Mouse (Mus musculus): ENCODE measurements around the gene Aip. TPM values are rescaled to one million over a fixed set of nuclear protein-coding genes. Genes with fewer than 3 reads are reported as not detected.

The Aip gene
- polyA plus RNA-seq (2015; fragmentation: Nextera tagmentation; extraction: Ambion mirVana) = 115 and 120 TPM in 2 replicates

DNA sequence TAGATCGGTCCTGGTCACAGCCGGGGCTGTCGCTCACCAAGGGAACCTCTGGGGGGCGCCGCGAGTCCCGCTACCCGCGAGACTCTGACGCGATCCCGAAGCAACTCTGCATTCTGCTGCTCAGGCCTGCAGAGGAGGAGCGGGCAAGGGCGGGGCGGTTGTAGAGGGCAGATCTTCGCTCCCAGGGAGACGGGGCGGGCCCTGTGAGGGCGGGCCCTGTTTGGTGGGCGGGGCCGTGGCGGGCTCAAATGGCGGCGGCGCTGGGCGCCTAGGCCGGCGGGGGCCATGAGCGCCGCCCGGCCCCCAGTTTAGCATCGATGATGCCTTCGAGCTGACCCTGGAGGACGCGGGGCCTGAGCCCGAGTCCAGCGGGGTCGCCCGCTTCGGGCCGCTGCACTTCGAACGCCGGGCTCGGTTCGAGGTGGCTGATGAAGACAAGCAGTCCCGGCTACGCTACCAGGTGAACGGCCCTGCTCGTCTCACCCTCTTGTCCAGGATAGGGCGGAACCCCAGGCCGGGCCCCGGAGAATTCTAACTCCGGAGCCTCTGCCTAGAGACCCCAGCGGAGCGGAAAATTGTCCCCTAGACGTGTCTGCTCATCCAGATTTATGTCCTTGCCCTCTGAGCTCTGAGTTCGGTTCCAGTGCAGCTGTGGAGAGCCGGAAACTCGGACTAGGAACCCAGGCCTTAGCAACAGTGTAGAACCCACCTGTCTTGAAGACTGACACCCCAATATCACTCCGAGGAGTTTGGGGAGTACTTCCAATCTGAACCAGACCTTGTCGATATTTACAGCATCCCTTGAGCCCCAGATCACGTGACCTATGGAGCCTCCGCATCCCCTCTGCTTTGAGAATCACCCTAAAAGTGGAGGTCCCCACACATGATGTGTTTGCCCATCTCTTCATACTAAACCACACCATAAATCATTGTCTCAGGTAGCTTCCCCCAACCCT is at the start of gene Aip:
Gene Aip (minus strand): TSS at position 118 of the 956 bp plus-strand sequence.
- WGBS = under 1% methylated on average over 58 of the region's 64 CpGs
- peak within 1 kb of the TSS; percentile 62 for H3K4me2 ChIP-seq (replicated peaks; ENCODE audit: low read depth, low read length)
- H3K9ac ChIP-seq (replicated peaks; ENCODE audit: low read length) = peak within 1 kb of the TSS; percentile 87
- peaks cover 16% of the 10 kb centered on the region for H3K36me3 ChIP-seq (ENCODE audit: insufficient read depth, low read length)
- H3K27ac ChIP-seq (ENCODE audit: low read length) = peak within 1 kb of the TSS; percentile 57
- H3K4me1 ChIP-seq (ENCODE audit: insufficient read depth, low read length) = peaks cover 20% of the 10 kb centered on the region
- no peaks in the 10 kb centered on the region for H3K9me3 ChIP-seq (ENCODE audit: low read length)
- no peaks in the 10 kb centered on the region for H3K27me3 ChIP-seq (ENCODE audit: insufficient read depth, low read length)
- H3K4me3 ChIP-seq (ENCODE audit: low read length) = peak within 1 kb of the TSS; percentile 70
- ATAC-seq (ENCODE audit: low FRiP score, low TSS enrichment) = peak; percentile 96

DNA sequence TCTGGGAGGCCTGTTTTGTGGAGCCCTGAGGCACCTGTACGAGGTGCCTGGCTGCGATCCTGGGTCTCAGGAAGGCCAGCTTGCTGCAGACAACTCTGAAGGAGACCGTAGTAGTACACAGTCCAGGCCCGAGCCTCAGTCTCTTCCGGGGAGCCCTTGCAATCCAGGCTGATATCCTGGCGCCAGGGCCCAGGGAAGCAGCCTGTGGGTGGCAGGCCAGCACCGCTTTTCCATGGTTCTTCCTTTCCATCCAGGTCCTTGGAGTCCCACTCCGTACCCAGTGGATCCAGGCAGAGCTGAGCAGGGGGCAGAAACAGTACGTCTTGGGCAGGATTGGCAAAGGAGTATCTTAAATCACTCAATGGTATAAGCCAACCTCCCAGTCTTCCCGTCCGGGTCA is 47.3 kb upstream of the Aip start:
- H3K9me3 ChIP-seq (ENCODE audit: low read length) = no peaks in the 10 kb centered on the region
- WGBS = 57% methylated on average over 11 of the region's 11 CpGs
- H3K9ac ChIP-seq (replicated peaks; ENCODE audit: low read length) = peak overlapping the region; percentile 32; the same call in 1 of the 2 replicates
- H3K4me1 ChIP-seq (ENCODE audit: insufficient read depth, low read length) = peaks cover 40% of the 10 kb centered on the region
- no peak overlapping the region for H3K4me2 ChIP-seq (replicated peaks; ENCODE audit: low read depth, low read length)
- H3K4me3 ChIP-seq (ENCODE audit: low read length) = no peak overlapping the region
- H3K27ac ChIP-seq (ENCODE audit: low read length) = no peak overlapping the region
- no peak for ATAC-seq (ENCODE audit: low FRiP score, low TSS enrichment)
- H3K27me3 ChIP-seq (ENCODE audit: insufficient read depth, low read length) = no peaks in the 10 kb centered on the region
- H3K36me3 ChIP-seq (ENCODE audit: insufficient read depth, low read length) = no peaks in the 10 kb centered on the region

DNA sequence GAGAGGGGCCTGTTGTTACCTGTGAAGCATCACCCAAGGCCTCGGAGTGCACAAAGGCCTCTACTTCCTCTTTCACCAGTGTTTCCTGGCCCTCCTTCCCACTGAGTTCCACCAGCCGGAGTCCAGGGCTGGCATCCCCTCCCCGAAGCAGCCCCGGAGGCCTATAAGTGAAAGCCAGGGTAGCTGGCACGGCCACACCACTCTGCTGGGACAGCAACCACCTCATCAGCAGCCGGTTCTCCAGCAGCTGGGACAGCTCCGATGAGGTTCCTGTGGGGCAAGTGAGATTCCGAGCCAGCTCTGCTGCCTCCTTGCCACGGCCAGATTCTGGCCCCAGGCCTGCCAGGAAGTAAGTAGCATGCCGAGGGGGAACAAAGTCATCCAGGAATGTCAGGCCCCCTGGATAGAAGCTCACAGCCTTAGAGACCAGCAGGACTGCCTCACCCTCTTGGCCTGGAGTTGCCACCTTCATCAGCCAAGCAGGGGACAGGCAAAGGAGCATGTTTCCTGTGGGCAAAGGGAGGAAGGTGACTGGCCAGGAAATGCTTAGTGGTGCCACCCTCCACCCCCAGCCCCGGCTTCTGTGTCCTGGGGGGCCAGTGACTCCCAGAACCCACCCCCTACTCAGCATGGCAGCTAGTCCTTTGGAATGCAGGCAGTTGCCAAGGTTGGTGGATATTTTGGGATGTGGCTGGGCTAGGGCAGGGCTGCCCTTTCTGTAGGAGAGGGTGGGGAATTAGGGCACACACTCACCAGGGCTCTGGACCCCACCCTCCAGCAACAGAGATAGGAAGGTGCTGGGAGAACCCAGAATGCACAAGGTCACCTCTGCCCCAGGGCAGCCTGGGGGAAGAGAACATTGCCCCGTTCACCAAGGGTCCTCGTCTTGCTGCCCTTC is 46.0 kb upstream of the Aip start:
- no peak overlapping the region for H3K4me2 ChIP-seq (replicated peaks; ENCODE audit: low read depth, low read length)
- H3K9ac ChIP-seq (replicated peaks; ENCODE audit: low read length) = peak overlapping the region; percentile 29; the same call in 1 of the 2 replicates
- no peaks in the 10 kb centered on the region for H3K27me3 ChIP-seq (ENCODE audit: insufficient read depth, low read length)
- peaks cover 40% of the 10 kb centered on the region for H3K4me1 ChIP-seq (ENCODE audit: insufficient read depth, low read length)
- no peaks in the 10 kb centered on the region for H3K9me3 ChIP-seq (ENCODE audit: low read length)
- no peak for ATAC-seq (ENCODE audit: low FRiP score, low TSS enrichment)
- WGBS = 59% methylated on average over 13 of the region's 13 CpGs
- H3K27ac ChIP-seq (ENCODE audit: low read length) = no peak overlapping the region
- no peak overlapping the region for H3K4me3 ChIP-seq (ENCODE audit: low read length)
- no peaks in the 10 kb centered on the region for H3K36me3 ChIP-seq (ENCODE audit: insufficient read depth, low read length)

DNA sequence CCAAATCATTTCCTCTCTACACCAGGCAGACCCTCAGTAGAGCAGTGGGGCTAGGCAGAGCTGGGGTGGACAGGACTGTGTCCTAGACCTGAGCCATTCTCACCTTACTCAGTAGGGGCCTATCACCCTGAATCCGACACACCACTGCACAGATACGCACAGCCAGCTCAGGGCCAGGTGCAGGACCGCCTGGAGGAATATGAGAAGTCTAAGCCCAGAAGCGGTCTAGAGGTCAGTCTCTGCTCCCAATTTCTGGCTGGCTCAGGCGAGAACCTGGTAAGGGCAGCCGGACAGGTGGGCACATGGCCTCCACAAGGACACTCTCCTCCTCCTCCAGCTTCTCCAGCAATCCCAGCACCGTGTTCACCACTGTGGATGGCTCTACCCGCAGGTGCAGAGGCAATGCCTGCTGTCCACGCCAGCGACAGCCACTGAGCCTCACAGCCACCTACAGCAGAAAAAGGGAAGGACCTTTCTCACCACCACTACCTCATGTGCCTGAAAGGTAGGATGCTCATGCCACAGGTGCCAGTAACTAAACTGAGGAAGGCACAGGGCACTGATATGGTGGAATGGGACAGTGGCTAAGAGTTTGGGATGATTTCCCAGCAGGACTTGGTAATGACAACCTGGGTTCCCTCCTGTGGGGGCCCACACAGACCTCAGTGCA is 45.2 kb upstream of the Aip start:
- no peak overlapping the region for H3K4me3 ChIP-seq (ENCODE audit: low read length)
- no peak for ATAC-seq (ENCODE audit: low FRiP score, low TSS enrichment)
- no peaks in the 10 kb centered on the region for H3K9me3 ChIP-seq (ENCODE audit: low read length)
- 79% methylated on average over 10 of the region's 10 CpGs for WGBS
- H3K27ac ChIP-seq (ENCODE audit: low read length) = no peak overlapping the region
- H3K27me3 ChIP-seq (ENCODE audit: insufficient read depth, low read length) = no peaks in the 10 kb centered on the region
- H3K4me2 ChIP-seq (replicated peaks; ENCODE audit: low read depth, low read length) = no peak overlapping the region
- no peaks in the 10 kb centered on the region for H3K36me3 ChIP-seq (ENCODE audit: insufficient read depth, low read length)
- peak overlapping the region; percentile 88; the same call in 1 of the 2 replicates for H3K9ac ChIP-seq (replicated peaks; ENCODE audit: low read length)
- H3K4me1 ChIP-seq (ENCODE audit: insufficient read depth, low read length) = peaks cover 38% of the 10 kb centered on the region

DNA sequence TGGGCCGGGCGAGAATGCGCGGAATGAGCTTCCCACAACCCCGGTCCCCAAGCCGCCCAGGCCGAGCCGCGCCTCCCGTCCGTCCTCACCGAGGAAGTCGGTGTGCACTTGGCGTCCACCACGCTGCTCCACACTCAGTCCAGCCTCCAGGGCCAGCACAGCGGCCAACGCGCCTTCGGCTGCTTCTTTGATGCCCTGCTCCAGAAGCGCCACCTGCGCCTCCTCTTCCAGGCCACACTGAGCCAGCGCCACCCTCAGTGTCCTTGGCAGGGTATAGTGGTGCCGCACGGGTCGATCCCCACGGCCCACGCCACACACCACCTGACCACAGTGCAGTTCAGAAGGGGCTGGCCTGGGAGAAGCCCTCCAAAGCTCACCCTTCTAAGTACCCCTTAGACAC is 44.2 kb upstream of the Aip start:
- Histone ChIP-seq H3K36me3 (ENCODE audit: insufficient read depth, low read length) (no peaks in the 10 kb centered on the region), H3K9ac (replicated peaks; ENCODE audit: low read length) (peak overlapping the region; percentile 88), H3K4me1 (ENCODE audit: insufficient read depth, low read length) (peaks cover 29% of the 10 kb centered on the region), H3K9me3 (ENCODE audit: low read length) (no peaks in the 10 kb centered on the region), H3K4me2 (replicated peaks; ENCODE audit: low read depth, low read length) (peak overlapping the region; percentile 85), H3K4me3 (ENCODE audit: low read length) (peak overlapping the region; percentile 50), H3K27me3 (ENCODE audit: insufficient read depth, low read length) (no peaks in the 10 kb centered on the region), H3K27ac (ENCODE audit: low read length) (peak overlapping the region; percentile 74)
- 3% methylated on average over 27 of the region's 27 CpGs for WGBS
- peak; percentile 58 for ATAC-seq (ENCODE audit: low FRiP score, low TSS enrichment)

DNA sequence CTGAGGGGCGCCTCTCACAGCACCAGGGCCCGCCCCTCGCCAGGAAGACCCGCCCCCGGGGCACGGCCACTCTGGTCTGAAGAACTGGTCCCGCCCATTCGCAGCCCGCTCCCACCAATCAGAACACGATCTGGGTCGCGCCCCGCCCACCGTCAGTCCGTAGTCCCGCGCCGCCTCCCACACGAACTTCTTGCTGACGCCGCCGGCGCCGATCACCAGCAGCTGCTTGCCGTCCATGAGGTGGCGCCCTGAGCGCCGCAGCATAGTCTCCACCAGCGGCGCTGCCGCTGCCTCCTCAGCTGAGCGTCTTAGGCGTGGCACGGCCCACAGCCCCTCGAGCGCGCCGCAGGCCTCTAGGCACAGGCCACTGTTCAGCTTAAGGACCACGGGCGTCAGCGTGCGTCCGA is 43.7 kb upstream of the Aip start:
- no peaks in the 10 kb centered on the region for H3K27me3 ChIP-seq (ENCODE audit: insufficient read depth, low read length)
- peaks cover 29% of the 10 kb centered on the region for H3K4me1 ChIP-seq (ENCODE audit: insufficient read depth, low read length)
- peak; percentile 96 for ATAC-seq (ENCODE audit: low FRiP score, low TSS enrichment)
- under 1% methylated on average over 43 of the region's 43 CpGs for WGBS
- H3K9ac ChIP-seq (replicated peaks; ENCODE audit: low read length) = peak overlapping the region; percentile 88
- H3K4me2 ChIP-seq (replicated peaks; ENCODE audit: low read depth, low read length) = peak overlapping the region; percentile 85
- H3K27ac ChIP-seq (ENCODE audit: low read length) = peak overlapping the region; percentile 74
- H3K4me3 ChIP-seq (ENCODE audit: low read length) = peak overlapping the region; percentile 50
- H3K36me3 ChIP-seq (ENCODE audit: insufficient read depth, low read length) = no peaks in the 10 kb centered on the region
- H3K9me3 ChIP-seq (ENCODE audit: low read length) = no peaks in the 10 kb centered on the region

DNA sequence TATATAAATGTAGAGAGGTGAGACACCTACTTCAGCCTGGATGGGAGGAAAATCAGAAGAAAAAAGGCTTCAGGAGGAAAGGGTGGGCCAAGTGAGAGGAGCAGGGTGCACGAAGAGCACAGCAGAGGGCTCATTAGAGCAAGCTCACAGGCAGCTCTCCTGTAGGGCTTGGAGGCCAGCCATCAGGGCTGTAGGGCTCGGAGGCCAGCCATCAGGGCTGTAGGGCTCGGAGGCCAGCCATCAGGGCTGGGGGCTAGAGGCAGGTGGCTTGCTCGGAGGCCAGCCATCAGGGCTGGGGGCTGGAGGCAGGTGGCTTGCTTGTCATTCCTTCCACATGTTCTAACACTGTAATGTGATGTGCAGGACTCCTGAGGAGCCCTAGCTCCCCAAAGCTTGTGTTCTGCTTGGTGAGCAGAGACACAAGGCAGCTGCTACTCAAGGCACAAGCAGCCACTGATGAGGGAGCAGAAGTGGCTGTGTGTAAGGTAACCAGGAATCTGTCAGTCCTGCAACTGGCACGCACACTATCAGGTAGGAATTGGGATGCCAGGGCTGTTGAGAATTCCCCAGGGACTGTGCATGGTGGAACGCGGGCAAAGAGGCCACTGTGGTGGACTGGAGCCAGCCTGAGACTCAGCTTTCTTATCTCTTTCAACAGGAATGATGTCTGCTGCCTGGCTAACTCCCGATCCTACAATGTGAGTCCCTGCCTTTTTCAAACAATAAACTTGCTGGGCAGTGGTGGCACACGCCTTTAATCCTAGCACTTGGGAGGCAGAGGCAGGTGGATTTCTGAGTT is 41.2 kb upstream of the Aip start:
- H3K9ac ChIP-seq (replicated peaks; ENCODE audit: low read length) = no peak overlapping the region
- H3K27me3 ChIP-seq (ENCODE audit: insufficient read depth, low read length) = no peaks in the 10 kb centered on the region
- WGBS = 78% methylated on average over 9 of the region's 9 CpGs
- no peak overlapping the region for H3K4me2 ChIP-seq (replicated peaks; ENCODE audit: low read depth, low read length)
- ATAC-seq (ENCODE audit: low FRiP score, low TSS enrichment) = no peak
- no peaks in the 10 kb centered on the region for H3K36me3 ChIP-seq (ENCODE audit: insufficient read depth, low read length)
- H3K9me3 ChIP-seq (ENCODE audit: low read length) = no peaks in the 10 kb centered on the region
- peaks cover 27% of the 10 kb centered on the region for H3K4me1 ChIP-seq (ENCODE audit: insufficient read depth, low read length)
- H3K27ac ChIP-seq (ENCODE audit: low read length) = no peak overlapping the region
- H3K4me3 ChIP-seq (ENCODE audit: low read length) = no peak overlapping the region

DNA sequence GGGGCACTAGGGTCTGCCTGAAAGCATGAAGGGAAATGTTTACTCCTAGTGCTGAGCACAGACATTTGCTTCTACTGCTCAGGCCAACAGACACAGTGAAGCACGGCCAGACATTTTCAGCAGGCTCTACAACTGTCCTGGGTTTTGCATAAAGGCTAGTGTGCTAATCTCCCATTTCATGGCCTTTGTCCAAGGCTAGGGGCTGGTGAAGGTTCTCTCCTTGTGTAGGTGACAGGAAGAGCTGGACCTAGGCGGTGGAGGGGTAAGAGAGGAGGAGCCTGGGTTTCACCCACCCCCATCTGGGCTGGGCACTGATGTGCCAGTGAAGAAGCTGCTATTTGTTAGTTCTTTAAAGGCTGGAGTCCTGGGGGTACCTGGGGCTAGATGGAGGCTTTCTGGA is 39.1 kb upstream of the Aip start:
- 84% methylated on average over 2 of the region's 2 CpGs for WGBS
- no peak overlapping the region for H3K9ac ChIP-seq (replicated peaks; ENCODE audit: low read length)
- peaks cover 10% of the 10 kb centered on the region for H3K36me3 ChIP-seq (ENCODE audit: insufficient read depth, low read length)
- no peak overlapping the region; the same call in 1 of the 2 replicates for H3K27ac ChIP-seq (ENCODE audit: low read length)
- H3K4me1 ChIP-seq (ENCODE audit: insufficient read depth, low read length) = peaks cover 11% of the 10 kb centered on the region
- no peaks in the 10 kb centered on the region for H3K9me3 ChIP-seq (ENCODE audit: low read length)
- H3K4me2 ChIP-seq (replicated peaks; ENCODE audit: low read depth, low read length) = no peak overlapping the region
- no peak overlapping the region for H3K4me3 ChIP-seq (ENCODE audit: low read length)
- ATAC-seq (ENCODE audit: low FRiP score, low TSS enrichment) = no peak
- no peaks in the 10 kb centered on the region for H3K27me3 ChIP-seq (ENCODE audit: insufficient read depth, low read length)

DNA sequence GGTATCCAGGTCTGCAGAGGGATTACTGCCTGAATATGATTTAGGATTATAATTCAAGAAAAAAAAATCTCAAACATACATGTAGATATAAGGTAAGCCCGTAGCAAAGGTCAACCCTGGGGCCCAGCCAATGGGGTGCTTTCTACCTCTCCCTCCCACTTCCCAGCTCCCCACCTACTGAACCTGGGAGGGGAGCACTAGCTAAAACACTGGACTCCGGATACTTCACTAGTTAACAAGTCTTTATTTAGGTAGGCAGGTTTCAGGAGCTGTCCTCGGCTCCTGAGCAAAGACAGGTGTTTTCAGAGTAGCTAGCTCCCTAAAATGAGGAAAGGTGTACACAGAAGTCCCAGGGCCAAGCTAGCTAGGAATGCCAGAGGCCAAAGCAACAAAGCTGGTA is 38.4 kb upstream of the Aip start:
- H3K27ac ChIP-seq (ENCODE audit: low read length) = no peak overlapping the region
- H3K36me3 ChIP-seq (ENCODE audit: insufficient read depth, low read length) = peaks cover 16% of the 10 kb centered on the region
- WGBS = 76% methylated on average over 3 of the region's 3 CpGs
- no peak overlapping the region for H3K9ac ChIP-seq (replicated peaks; ENCODE audit: low read length)
- H3K4me1 ChIP-seq (ENCODE audit: insufficient read depth, low read length) = peaks cover 10% of the 10 kb centered on the region
- no peak overlapping the region for H3K4me2 ChIP-seq (replicated peaks; ENCODE audit: low read depth, low read length)
- H3K4me3 ChIP-seq (ENCODE audit: low read length) = no peak overlapping the region
- H3K27me3 ChIP-seq (ENCODE audit: insufficient read depth, low read length) = no peaks in the 10 kb centered on the region
- H3K9me3 ChIP-seq (ENCODE audit: low read length) = no peaks in the 10 kb centered on the region
- ATAC-seq (ENCODE audit: low FRiP score, low TSS enrichment) = no peak
